Mouse (Mus musculus): ENCODE data around the gene Nap1l1. TPM values are rescaled to one million over a fixed set of nuclear protein-coding genes. Genes with fewer than 3 reads are reported as not detected.

Gene Nap1l1
- total and polyA plus RNA-seq, 2 experiments from 2014 or later, result 15.5 to 64.2 TPM

- Histone ChIP-seq H3K4me2 (ENCODE audit: low read depth, low read length) (no peak overlapping the region), H3K27me3 (ENCODE audit: control insufficient read depth, insufficient read depth, low read length) (no peaks in the 10 kb centered on the region), H3K36me3 (replicated peaks; ENCODE audit: control insufficient read depth, insufficient read depth, low read length) (peaks cover 26% of the 10 kb centered on the region), H3K27ac (ENCODE audit: low read depth) (no peak overlapping the region), H3K9me3 (replicated peaks; ENCODE audit: control insufficient read depth, low read length) (no peaks in the 10 kb centered on the region), H3K4me3 (ENCODE audit: low read depth, low read length) (no peak overlapping the region), H3K9ac (replicated peaks; ENCODE audit: low read depth, low read length) (no peak overlapping the region), H3K4me1 (ENCODE audit: control insufficient read depth, insufficient read depth) (no peaks in the 10 kb centered on the region)
- TF ChIP-seq EP300 (IDR thresholded peaks at IDR 0.05; ENCODE audit: low read depth), result no peak
- DNase-seq (ENCODE audit: low spot score) (no peak), ATAC-seq (ENCODE audit: insufficient read depth, low read depth) (no peak)
- WGBS, result 77% methylated on average over 6 of the region's 6 CpGs
Measured at GRCm38 (mm10) chr10:111499892-111500291, 26.9 kb downstream of the Nap1l1 start.

- Histone ChIP-seq H3K4me1 (ENCODE audit: control insufficient read depth, insufficient read depth) (peaks cover 7% of the 10 kb centered on the region; the same call in 1 of the 2 replicates), H3K9me3 (replicated peaks; ENCODE audit: control insufficient read depth, low read length) (no peaks in the 10 kb centered on the region), H3K4me3 (ENCODE audit: low read depth, low read length) (no peak overlapping the region), H3K9ac (replicated peaks; ENCODE audit: low read depth, low read length) (no peak overlapping the region), H3K27ac (ENCODE audit: low read depth) (no peak overlapping the region), H3K27me3 (ENCODE audit: control insufficient read depth, insufficient read depth, low read length) (no peaks in the 10 kb centered on the region), H3K36me3 (replicated peaks; ENCODE audit: control insufficient read depth, insufficient read depth, low read length) (peaks cover 6% of the 10 kb centered on the region; the same call in 1 of the 2 replicates), H3K4me2 (ENCODE audit: low read depth, low read length) (no peak overlapping the region)
- 1% methylated on average over 3 of the region's 3 CpGs for WGBS
- TF ChIP-seq EP300 (IDR thresholded peaks at IDR 0.05; ENCODE audit: low read depth), result no peak
- TF ChIP-seq CTCF (IDR thresholded peaks at IDR 0.05; ENCODE audit: low read depth), result peak; percentile 87
- ATAC-seq (ENCODE audit: insufficient read depth, low read depth) (no peak), DNase-seq (ENCODE audit: low spot score) (peak; percentile 52)
Measured at GRCm38 (mm10) chr10:111503071-111503470, 30.0 kb downstream of the Nap1l1 start.

- peaks cover 10% of the 10 kb centered on the region; the same call in 1 of the 2 replicates for H3K4me1 ChIP-seq (ENCODE audit: control insufficient read depth, insufficient read depth)
- no peak overlapping the region for H3K9ac ChIP-seq (replicated peaks; ENCODE audit: low read depth, low read length)
- no peaks in the 10 kb centered on the region for H3K36me3 ChIP-seq (replicated peaks; ENCODE audit: control insufficient read depth, insufficient read depth, low read length)
- TF ChIP-seq CTCF (IDR thresholded peaks at IDR 0.05; ENCODE audit: low read depth) (no peak), EP300 (IDR thresholded peaks at IDR 0.05; ENCODE audit: low read depth) (no peak)
- no peaks in the 10 kb centered on the region for H3K27me3 ChIP-seq (ENCODE audit: control insufficient read depth, insufficient read depth, low read length)
- no peak overlapping the region for H3K27ac ChIP-seq (ENCODE audit: low read depth)
- no peak for DNase-seq (ENCODE audit: low spot score)
- H3K4me3 ChIP-seq (ENCODE audit: low read depth, low read length), result no peak overlapping the region
- WGBS, result 15% methylated on average over 10 of the region's 10 CpGs
- no peak for ATAC-seq (ENCODE audit: insufficient read depth, low read depth)
- H3K4me2 ChIP-seq (ENCODE audit: low read depth, low read length), result 0 out of 2 replicates have a peak overlapping the region, but pooled peaks have one; percentile 3
- H3K9me3 ChIP-seq (replicated peaks; ENCODE audit: control insufficient read depth, low read length), result no peaks in the 10 kb centered on the region
Measured at GRCm38 (mm10) chr10:111503716-111504115, 30.7 kb downstream of the Nap1l1 start.

GRCm38 (mm10) chr10:111504606-111505005 is 31.6 kb downstream of the Nap1l1 start:
- WGBS, result 48% methylated on average over 1 of the region's 1 CpGs
- no peak for ATAC-seq (ENCODE audit: insufficient read depth, low read depth)
- no peak overlapping the region for H3K27ac ChIP-seq (ENCODE audit: low read depth)
- no peak for TF ChIP-seq CTCF (IDR thresholded peaks at IDR 0.05; ENCODE audit: low read depth)
- no peak for TF ChIP-seq EP300 (IDR thresholded peaks at IDR 0.05; ENCODE audit: low read depth)
- H3K4me1 ChIP-seq (ENCODE audit: control insufficient read depth, insufficient read depth), result peaks cover 18% of the 10 kb centered on the region; the same call in 1 of the 2 replicates
- H3K4me3 ChIP-seq (ENCODE audit: low read depth, low read length), result no peak overlapping the region
- H3K36me3 ChIP-seq (replicated peaks; ENCODE audit: control insufficient read depth, insufficient read depth, low read length), result no peaks in the 10 kb centered on the region
- H3K9ac ChIP-seq (replicated peaks; ENCODE audit: low read depth, low read length), result no peak overlapping the region
- no peaks in the 10 kb centered on the region for H3K9me3 ChIP-seq (replicated peaks; ENCODE audit: control insufficient read depth, low read length)
- H3K27me3 ChIP-seq (ENCODE audit: control insufficient read depth, insufficient read depth, low read length), result no peaks in the 10 kb centered on the region
- no peak for DNase-seq (ENCODE audit: low spot score)
- no peak overlapping the region for H3K4me2 ChIP-seq (ENCODE audit: low read depth, low read length)

GRCm38 (mm10) chr10:111505406-111505805 is 32.4 kb downstream of the Nap1l1 start:
- WGBS, result 48% methylated on average over 7 of the region's 7 CpGs
- ATAC-seq (ENCODE audit: insufficient read depth, low read depth), result no peak

More at GRCm38 (mm10) chr10:111505406-111505805, 32.4 kb downstream of the Nap1l1 start:
- TF ChIP-seq EP300 (IDR thresholded peaks at IDR 0.05; ENCODE audit: low read depth), result no peak
- no peak for TF ChIP-seq CTCF (IDR thresholded peaks at IDR 0.05; ENCODE audit: low read depth)
- Histone ChIP-seq H3K4me3 (ENCODE audit: low read depth, low read length) (peak overlapping the region; percentile 86; the same call in 1 of the 2 replicates), H3K4me2 (ENCODE audit: low read depth, low read length) (peak overlapping the region; percentile 91), H3K9ac (replicated peaks; ENCODE audit: low read depth, low read length) (0 out of 2 replicates have a peak overlapping the region, but pooled peaks have one; percentile 65), H3K9me3 (replicated peaks; ENCODE audit: control insufficient read depth, low read length) (no peaks in the 10 kb centered on the region), H3K27ac (ENCODE audit: low read depth) (peak overlapping the region; percentile 93), H3K4me1 (ENCODE audit: control insufficient read depth, insufficient read depth) (peaks cover 18% of the 10 kb centered on the region; the same call in 1 of the 2 replicates), H3K27me3 (ENCODE audit: control insufficient read depth, insufficient read depth, low read length) (no peaks in the 10 kb centered on the region), H3K36me3 (replicated peaks; ENCODE audit: control insufficient read depth, insufficient read depth, low read length) (no peaks in the 10 kb centered on the region)
- no peak for DNase-seq (ENCODE audit: low spot score)
